Mouse (Mus musculus): ENCODE results near the gene Myh9.

Gene Myh9

DNA sequence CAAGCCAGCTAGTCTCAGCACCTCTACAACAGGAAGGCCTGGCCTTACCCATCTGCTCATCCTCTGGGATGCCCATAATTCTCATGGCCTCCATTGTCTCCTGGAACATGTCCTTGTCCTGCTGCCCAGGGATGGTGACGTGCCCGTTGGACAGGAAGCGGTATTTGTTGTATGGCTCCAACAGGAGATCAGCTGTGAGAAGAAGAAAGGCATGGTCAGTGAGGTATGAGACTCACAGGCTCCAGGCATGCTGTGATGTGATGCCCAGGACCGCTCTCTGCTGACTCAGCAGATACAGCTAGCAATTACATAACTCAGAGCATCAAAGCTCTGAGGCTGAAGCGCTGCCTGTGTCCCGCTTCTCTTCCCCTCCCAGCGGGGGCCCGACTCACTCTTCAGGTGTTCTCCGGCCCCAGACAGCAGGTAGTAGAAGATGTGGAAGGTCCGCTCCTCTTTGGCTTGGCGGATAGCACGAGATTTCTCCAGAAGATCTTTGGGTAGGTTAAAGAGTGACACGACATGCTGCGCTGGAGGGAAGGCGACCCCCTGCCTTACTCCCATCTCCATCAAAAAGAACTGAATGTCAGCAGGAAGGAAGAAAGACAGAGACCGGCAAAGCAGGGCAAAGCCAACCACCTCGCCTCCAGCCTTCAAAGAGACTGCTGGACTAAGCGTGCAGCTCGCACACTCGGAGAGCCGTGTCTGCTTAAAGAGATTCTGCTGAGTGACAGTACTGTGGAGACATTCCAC is 51.1 kb downstream of the Myh9 start:
- DNase-seq (ENCODE audit: extremely low read depth, low read depth) = no peak

- no peak for DNase-seq (ENCODE audit: extremely low read depth, low read depth)
Observed at GRCm38 (mm10) chr15:77789186-77789585, 52.8 kb downstream of the Myh9 start.

DNA sequence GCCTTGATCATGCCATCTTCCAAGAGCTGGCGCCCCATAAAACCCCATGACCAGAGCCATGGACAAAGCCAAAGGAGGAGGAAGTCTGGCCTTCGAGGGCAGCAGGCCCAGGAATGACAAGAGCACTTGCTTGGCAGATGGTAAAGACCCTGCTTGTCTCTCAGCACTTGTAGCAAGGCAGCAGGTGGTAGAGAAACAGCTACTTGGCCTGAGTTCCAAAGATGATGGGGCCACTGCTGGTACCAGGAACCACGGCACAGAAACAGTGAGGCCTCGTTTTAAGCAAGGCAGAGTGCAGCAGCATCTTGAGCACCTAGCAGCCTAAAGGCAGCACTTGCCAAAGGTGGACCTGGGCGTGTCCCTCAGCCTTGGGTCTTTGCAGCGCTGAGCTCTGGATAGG is 53.6 kb downstream of the Myh9 start:
- DNase-seq (ENCODE audit: extremely low read depth, low read depth) = no peak

DNA sequence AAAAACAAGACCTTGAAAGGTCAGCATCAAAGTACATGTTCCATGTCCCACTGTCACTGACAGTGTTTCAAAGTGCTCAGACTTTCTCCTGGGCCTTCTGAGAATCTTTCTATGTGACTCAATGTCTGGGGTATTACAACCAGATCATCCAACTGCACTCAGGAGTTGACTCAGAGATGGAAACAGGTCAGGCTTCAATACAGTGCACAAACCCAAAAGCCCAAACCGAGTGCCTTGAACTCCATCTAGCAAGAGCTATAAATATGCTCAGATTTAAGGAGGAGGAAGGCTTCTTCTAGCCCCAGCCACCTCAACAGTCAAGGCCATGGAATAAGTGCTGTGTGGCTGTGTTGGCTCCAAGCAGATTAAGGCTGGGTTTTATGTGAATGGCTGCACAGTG is 56.2 kb downstream of the Myh9 start:
- no peak for DNase-seq (ENCODE audit: extremely low read depth, low read depth)

GRCm38 (mm10) chr15:77784039-77784824 is 57.7 kb downstream of the Myh9 start:
- DNase-seq (ENCODE audit: extremely low read depth, low read depth) = no peak

GRCm38 (mm10) chr15:77782449-77783014 is 59.4 kb downstream of the Myh9 start:
- no peak for DNase-seq (ENCODE audit: extremely low read depth, low read depth)

GRCm38 (mm10) chr15:77775186-77775963 is 66.6 kb downstream of the Myh9 start:
- DNase-seq (ENCODE audit: extremely low read depth, low read depth) = no peak

DNA sequence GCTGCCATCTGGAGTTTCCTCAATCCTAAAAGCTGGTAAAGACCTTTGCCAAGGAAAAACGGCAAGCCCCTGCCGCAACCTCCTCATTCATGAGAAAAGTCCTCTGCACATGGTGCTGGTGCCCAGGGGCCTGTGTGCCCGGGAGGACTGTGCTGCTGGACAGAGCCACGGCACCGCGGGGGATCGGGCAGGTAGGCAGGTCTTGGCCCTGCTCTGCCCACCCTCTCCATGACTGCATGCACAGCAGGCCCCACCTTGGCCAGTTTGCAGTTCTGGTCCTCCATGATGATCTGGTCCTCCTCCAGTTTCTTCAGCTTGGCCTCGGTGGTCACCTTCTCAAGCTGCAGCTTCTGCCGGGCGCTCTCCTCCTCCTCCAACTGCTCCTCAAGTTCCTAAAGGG is 67.7 kb downstream of the Myh9 start:
- DNase-seq (ENCODE audit: extremely low read depth, low read depth) = no peak

DNA sequence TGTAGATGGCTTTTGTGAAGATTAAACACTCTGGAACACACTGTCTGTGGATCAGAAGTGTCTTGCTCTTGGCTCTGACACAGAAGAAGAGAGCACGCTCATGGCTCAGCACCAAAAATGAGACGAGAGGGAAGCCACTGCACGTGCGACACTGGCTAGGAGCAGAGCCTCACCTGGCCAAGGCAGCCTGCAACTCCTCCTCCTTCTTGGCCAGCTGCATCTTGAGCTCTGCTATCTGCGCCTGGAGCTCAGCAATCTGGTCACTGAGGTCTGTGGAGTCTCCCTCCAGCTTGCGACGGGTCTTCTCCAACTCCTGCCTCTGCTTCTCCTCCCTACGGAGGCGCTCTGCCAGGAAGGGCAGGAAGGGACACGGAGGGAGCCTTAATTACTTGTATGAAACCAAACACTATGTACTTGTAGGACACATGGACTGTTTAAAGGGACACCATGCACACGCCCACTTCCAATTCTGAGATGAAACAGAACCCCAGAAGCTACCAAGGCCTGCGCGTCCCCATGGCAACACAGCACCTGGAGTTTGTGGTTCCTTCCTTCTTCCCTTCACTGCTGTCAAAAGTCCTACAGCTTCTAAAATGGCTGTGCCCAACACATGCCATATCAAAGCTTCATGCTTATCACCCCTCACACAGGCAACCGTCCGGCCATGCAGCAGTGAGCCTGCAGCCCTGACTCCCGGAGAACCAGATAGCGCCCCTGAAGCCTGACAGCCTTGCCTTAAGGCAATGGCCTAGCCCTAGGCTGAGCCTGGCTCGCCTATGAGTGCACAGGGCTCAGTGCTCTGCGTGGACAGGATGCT is 68.7 kb downstream of the Myh9 start:
- DNase-seq (ENCODE audit: extremely low read depth, low read depth) = peak; percentile 93

- DNase-seq (ENCODE audit: extremely low read depth, low read depth) = no peak
Observed at GRCm38 (mm10) chr15:77770942-77771341, 71.0 kb downstream of the Myh9 start.

- DNase-seq (ENCODE audit: extremely low read depth, low read depth) = no peak
Observed at GRCm38 (mm10) chr15:77770341-77770740, 71.6 kb downstream of the Myh9 start.

GRCm38 (mm10) chr15:77766981-77767380 is 75.0 kb downstream of the Myh9 start:
- DNase-seq (ENCODE audit: extremely low read depth, low read depth) = no peak

DNA sequence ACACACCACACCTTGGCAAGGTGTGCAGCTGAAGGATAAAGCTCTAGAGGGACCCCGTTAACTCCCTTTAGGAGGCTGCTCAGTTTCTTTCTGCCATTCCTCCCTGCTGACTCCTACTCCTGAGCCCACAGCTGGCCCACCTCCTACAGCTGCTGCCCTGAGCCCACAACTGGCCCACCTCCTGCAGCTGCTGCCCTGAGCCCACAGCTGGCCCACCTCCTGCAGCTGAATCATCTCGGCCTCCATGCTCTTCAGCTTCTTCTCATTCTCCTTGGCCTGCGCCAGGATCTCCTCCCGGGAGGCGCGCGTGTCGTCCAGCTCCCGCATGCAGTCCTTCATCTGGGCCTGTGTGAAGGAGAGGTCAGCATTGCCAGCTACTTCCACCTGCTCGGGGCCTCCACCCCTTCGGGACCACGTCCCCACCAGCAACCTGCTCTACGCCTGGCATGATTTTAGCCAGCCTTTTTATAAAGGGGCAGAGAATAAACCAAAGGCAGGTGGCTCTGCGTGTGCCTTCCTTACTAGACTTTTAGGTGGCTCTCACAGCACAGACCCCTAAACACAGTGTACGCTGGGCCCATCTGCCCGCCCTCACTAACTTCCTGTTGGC is 76.4 kb downstream of the Myh9 start:
- DNase-seq (ENCODE audit: extremely low read depth, low read depth) = no peak

GRCm38 (mm10) chr15:77764391-77765006 is 77.5 kb downstream of the Myh9 start:
- no peak for DNase-seq (ENCODE audit: extremely low read depth, low read depth)

DNA sequence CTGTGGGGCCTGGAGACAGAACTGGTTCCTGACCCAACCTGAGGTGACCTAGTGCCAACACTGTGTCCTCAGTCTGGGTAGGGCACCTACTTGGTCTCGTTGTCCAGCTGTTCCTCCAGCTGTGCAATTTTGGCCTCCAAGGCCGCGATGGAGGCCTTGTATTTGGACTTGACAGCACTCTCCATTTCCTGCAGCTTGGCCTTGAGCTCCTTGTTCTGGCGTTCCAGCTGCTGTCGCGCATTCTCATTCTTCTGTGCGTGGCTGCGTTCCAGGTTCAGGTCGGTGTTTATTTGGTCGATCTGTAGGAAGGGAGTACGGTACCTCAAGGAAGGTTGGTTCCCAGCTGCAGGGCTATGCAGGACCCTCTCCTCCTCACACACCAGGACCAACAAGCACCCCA is 78.3 kb downstream of the Myh9 start:
- no peak for DNase-seq (ENCODE audit: extremely low read depth, low read depth)

- no peak for DNase-seq (ENCODE audit: extremely low read depth, low read depth)
Observed at GRCm38 (mm10) chr15:77763050-77763449, 78.9 kb downstream of the Myh9 start.

DNA sequence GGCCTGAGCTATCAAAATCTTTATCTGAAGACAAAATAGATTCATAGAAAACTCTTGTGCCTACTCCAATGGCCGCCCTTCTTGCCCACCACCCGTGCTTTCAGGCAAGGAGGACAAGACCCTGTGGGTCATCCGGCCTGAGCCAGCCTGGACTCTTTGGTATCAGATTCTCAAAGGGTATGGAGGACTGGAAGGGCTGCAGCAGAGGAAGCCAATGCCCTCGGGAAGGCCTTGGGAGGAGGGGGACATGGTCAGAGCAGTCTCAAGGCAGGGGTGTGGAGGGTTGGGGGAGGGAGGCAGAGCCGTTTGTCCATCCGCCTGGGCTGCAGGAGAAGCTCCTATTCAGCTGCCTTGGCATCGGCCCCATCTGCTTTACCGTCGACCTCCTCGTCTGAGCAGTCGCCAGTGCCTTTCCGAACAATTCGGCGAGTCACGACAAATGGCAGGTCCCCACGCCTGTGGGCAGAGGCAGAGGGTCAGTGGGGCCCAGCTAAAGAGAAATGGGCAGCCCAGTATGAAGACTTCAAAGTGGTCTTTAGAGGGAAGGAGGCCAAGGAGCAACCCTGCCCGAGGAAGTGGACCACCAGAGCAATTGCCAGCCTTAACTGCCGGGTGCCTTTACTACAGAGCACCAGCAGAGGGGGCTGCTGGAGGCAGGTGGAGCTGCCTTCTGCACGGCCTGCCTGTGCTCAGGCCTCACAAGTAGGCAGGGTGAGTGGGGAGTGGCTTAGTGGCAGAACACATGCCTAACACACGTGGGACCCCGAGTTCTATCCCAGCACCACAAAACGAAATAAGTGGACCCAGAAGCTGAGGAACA is 80.2 kb downstream of the Myh9 start:
- no peak for DNase-seq (ENCODE audit: extremely low read depth, low read depth)

GRCm38 (mm10) chr15:77761083-77761482 is 80.9 kb downstream of the Myh9 start:
- DNase-seq (ENCODE audit: extremely low read depth, low read depth) = no peak

DNA sequence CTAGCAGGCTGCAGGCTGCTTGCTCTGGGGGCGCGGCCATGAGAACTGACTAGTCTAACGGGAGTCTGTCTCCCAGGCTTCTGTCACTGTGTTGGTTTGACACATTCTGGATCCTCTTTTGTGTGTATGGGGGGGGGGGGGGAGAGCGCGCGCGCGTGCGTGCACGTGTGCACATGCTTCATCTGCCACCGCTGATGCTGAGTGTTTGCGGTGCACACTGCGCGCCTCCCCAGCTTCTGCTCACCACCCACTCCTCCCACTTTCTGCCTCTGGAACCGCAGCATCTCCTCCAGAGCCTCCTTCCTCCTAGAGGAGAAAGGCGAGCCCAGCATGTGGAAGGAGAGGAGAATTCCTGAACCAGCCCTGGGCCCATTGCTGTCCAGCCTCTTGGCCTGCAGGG is 81.9 kb downstream of the Myh9 start:
- DNase-seq (ENCODE audit: extremely low read depth, low read depth) = no peak
